8 mouse cellular contexts compared by ENCODE assay signal in genomic region chr3:103790346-103791145, GRCm38 (mm10). TPM values are rescaled to one million over a fixed set of nuclear protein-coding genes. Genes with fewer than 3 reads are reported as not detected.
DNase-seq lines count a peak whose midpoint lies in the region; ATAC-seq and TF ChIP-seq lines count a peak whose summit lies in the region.

No protein-coding gene starts in this region.

- peak overlapping the region; percentile 98 for H3K4me3 ChIP-seq in lung, adult 2 months (replicated peaks; ENCODE audit: extremely low read depth, low read depth, low read length)
- peak overlapping the region; percentile 92 for H3K4me3 ChIP-seq in heart, embryonic 16.5 days (ENCODE audit: low read length)
- peak overlapping the region; percentile 98 for H3K4me3 ChIP-seq in limb, embryonic 15.5 days
- H3K4me3 ChIP-seq in neural tube, embryonic 12.5 days: peak overlapping the region; percentile 87

- DNase-seq in lung, adult 2 months: peak; percentile 64
- no peak for DNase-seq in lung, postnatal 36 days
- peak; percentile 54 for DNase-seq in Muller cell, postnatal 12 days (ENCODE audit: inconsistent ontology term)
- peak; percentile 67 for DNase-seq in embryo, embryonic 11 days
- DNase-seq in yolk sac, embryonic 10.5 days (ENCODE audit: low spot score): no peak

- TF ChIP-seq CTCF in lung, adult 2 months (IDR thresholded peaks at IDR 0.05; ENCODE audit: insufficient read depth, low read length): no peak

- peak; percentile 66 for ATAC-seq in heart, embryonic 16.5 days (replicated peaks; ENCODE audit: extremely low read depth, insufficient read depth, low FRiP score)
- ATAC-seq in limb, embryonic 15.5 days (ENCODE audit: insufficient number of reproducible peaks, low FRiP score, low TSS enrichment, low read depth): peak; percentile 61
- ATAC-seq in neural tube, embryonic 12.5 days (ENCODE audit: low FRiP score, low read depth): peak; percentile 85

- H3K4me1 ChIP-seq in lung, adult 2 months (ENCODE audit: control insufficient read depth, insufficient read depth, low read length): peaks cover 14% of the 10 kb centered on the region
- H3K4me1 ChIP-seq in heart, embryonic 16.5 days (ENCODE audit: control insufficient read depth, insufficient read depth, low read length): peaks cover 20% of the 10 kb centered on the region
- H3K4me1 ChIP-seq in limb, embryonic 15.5 days: peaks cover 18% of the 10 kb centered on the region; the same call in 1 of the 2 replicates
- peaks cover 11% of the 10 kb centered on the region for H3K4me1 ChIP-seq in neural tube, embryonic 12.5 days

- 0 out of 2 replicates have a peak, but pooled peaks cover 2% of the 10 kb centered on the region for H3K36me3 ChIP-seq in heart, embryonic 16.5 days (ENCODE audit: control insufficient read depth, insufficient read depth)
- no peaks in the 10 kb centered on the region for H3K36me3 ChIP-seq in limb, embryonic 15.5 days
- no peaks in the 10 kb centered on the region for H3K36me3 ChIP-seq in neural tube, embryonic 12.5 days

- peak overlapping the region; percentile 98 for H3K9ac ChIP-seq in heart, embryonic 16.5 days (ENCODE audit: low read length)
- H3K9ac ChIP-seq in limb, embryonic 15.5 days: peak overlapping the region; percentile 91
- peak overlapping the region; percentile 94 for H3K9ac ChIP-seq in neural tube, embryonic 12.5 days

- no peaks in the 10 kb centered on the region for H3K27me3 ChIP-seq in heart, embryonic 16.5 days (ENCODE audit: control insufficient read depth, insufficient read depth, low read length)
- no peaks in the 10 kb centered on the region for H3K27me3 ChIP-seq in limb, embryonic 15.5 days
- no peaks in the 10 kb centered on the region for H3K27me3 ChIP-seq in neural tube, embryonic 12.5 days (replicated peaks)

- H3K9me3 ChIP-seq in heart, embryonic 16.5 days (replicated peaks; ENCODE audit: control insufficient read depth, low read length): no peaks in the 10 kb centered on the region
- no peaks in the 10 kb centered on the region for H3K9me3 ChIP-seq in limb, embryonic 15.5 days
- H3K9me3 ChIP-seq in neural tube, embryonic 12.5 days: no peaks in the 10 kb centered on the region

- TF ChIP-seq POLR2A in lung, adult 2 months (IDR thresholded peaks at IDR 0.05; ENCODE audit: borderline replicate concordance, extremely low read depth, low read depth, low read length): no peak

- H3K4me2 ChIP-seq in heart, embryonic 16.5 days (ENCODE audit: low read depth, low read length): peak overlapping the region; percentile 89
- H3K4me2 ChIP-seq in limb, embryonic 15.5 days: peak overlapping the region; percentile 65
- peak overlapping the region; percentile 81 for H3K4me2 ChIP-seq in neural tube, embryonic 12.5 days (replicated peaks)

- whole genome bisulfite sequencing in lung, adult 2 months: 1% methylated on average over 60 of the region's 61 CpGs
- WGBS in heart, embryonic 16.5 days: under 1% methylated on average over 51 of the region's 61 CpGs
- under 1% methylated on average over 59 of the region's 61 CpGs for WGBS in limb, embryonic 15.5 days
- WGBS in neural tube, embryonic 12.5 days: under 1% methylated on average over 56 of the region's 61 CpGs

- H3K27ac ChIP-seq in heart, embryonic 16.5 days (ENCODE audit: low read length): peak overlapping the region; percentile 91
- peak overlapping the region; percentile 92 for H3K27ac ChIP-seq in limb, embryonic 15.5 days
- H3K27ac ChIP-seq in neural tube, embryonic 12.5 days: peak overlapping the region; percentile 75; the same call in 1 of the 2 replicates

RNA-seq across cellular contexts. Expression of gene Hipk1, which starts 0.8 kb away (rescaled TPM):
- 105 and 143 TPM in 2 replicates for polyA plus RNA-seq in lung, adult 2 months (2012; rRNA removed)
- 10.8 and 11.6 TPM in 2 replicates for polyA plus RNA-seq in heart, embryonic 16.5 days (2015; fragmentation: Nextera tagmentation; extraction: Ambion mirVana)
- polyA plus RNA-seq in limb, embryonic 15.5 days (2015; fragmentation: Nextera tagmentation; extraction: Ambion mirVana): 10.4 and 10.8 TPM in 2 replicates
- 13.1 and 14.0 TPM in 2 replicates for polyA plus RNA-seq in neural tube, embryonic 12.5 days (2016; fragmentation: Nextera tagmentation; extraction: Ambion mirVana)

RNA-seq across cellular contexts. Expression of gene Dclre1b, which starts 18.7 kb away (rescaled TPM):
- polyA plus RNA-seq in lung, adult 2 months (2012; rRNA removed): 13.5 and 14.0 TPM in 2 replicates
- polyA plus RNA-seq in heart, embryonic 16.5 days (2015; fragmentation: Nextera tagmentation; extraction: Ambion mirVana): 17.1 and 18.7 TPM in 2 replicates
- polyA plus RNA-seq in limb, embryonic 15.5 days (2015; fragmentation: Nextera tagmentation; extraction: Ambion mirVana): 23.2 and 24.6 TPM in 2 replicates
- polyA plus RNA-seq in neural tube, embryonic 12.5 days (2016; fragmentation: Nextera tagmentation; extraction: Ambion mirVana): 25.4 and 26.7 TPM in 2 replicates

RNA-seq across cellular contexts. Expression of gene Ap4b1, which starts 18.8 kb away (rescaled TPM):
- 8.2 and 12.1 TPM in 2 replicates for polyA plus RNA-seq in lung, adult 2 months (2012; rRNA removed)
- polyA plus RNA-seq in heart, embryonic 16.5 days (2015; fragmentation: Nextera tagmentation; extraction: Ambion mirVana): 16.2 and 17.2 TPM in 2 replicates
- 21.7 and 23.4 TPM in 2 replicates for polyA plus RNA-seq in limb, embryonic 15.5 days (2015; fragmentation: Nextera tagmentation; extraction: Ambion mirVana)
- 23.8 and 24.0 TPM in 2 replicates for polyA plus RNA-seq in neural tube, embryonic 12.5 days (2016; fragmentation: Nextera tagmentation; extraction: Ambion mirVana)

RNA-seq across cellular contexts. Expression of gene Gm43064, which starts 18.8 kb away (rescaled TPM):
- 0.14 TPM in 1 of 2 replicates, not detected in the other for polyA plus RNA-seq in lung, adult 2 months (2012; rRNA removed)
- 0.30 and 0.32 TPM in 2 replicates for polyA plus RNA-seq in heart, embryonic 16.5 days (2015; fragmentation: Nextera tagmentation; extraction: Ambion mirVana)
- 0.64 and 0.73 TPM in 2 replicates for polyA plus RNA-seq in limb, embryonic 15.5 days (2015; fragmentation: Nextera tagmentation; extraction: Ambion mirVana)
- polyA plus RNA-seq in neural tube, embryonic 12.5 days (2016; fragmentation: Nextera tagmentation; extraction: Ambion mirVana): 0.23 and 0.32 TPM in 2 replicates

RNA-seq across cellular contexts. Expression of gene Bcl2l15, which starts 41.9 kb away (rescaled TPM):
- polyA plus RNA-seq in lung, adult 2 months (2012; rRNA removed): not detected in 2 replicates
- polyA plus RNA-seq in heart, embryonic 16.5 days (2015; fragmentation: Nextera tagmentation; extraction: Ambion mirVana): 0.43 TPM in 1 of 2 replicates, not detected in the other
- polyA plus RNA-seq in limb, embryonic 15.5 days (2015; fragmentation: Nextera tagmentation; extraction: Ambion mirVana): 0.46 and 0.87 TPM in 2 replicates
- 0.61 TPM in 1 of 2 replicates, not detected in the other for polyA plus RNA-seq in neural tube, embryonic 12.5 days (2016; fragmentation: Nextera tagmentation; extraction: Ambion mirVana)

Comparison
In these comparisons a context has a peak if more than half of its experiments do, and no peak if none do; other contexts are left out.
1. DNase-seq: peak in lung, adult 2 months (single experiment), Muller cell, postnatal 12 days (single experiment) and embryo, embryonic 11 days (single experiment); none in lung, postnatal 36 days (single experiment) and yolk sac, embryonic 10.5 days (single experiment).
2. Peak in every context shown above with its lines, with median percentiles within 50 percentile points of each other: H3K4me3 ChIP-seq, ATAC-seq, H3K27ac ChIP-seq, H3K4me2 ChIP-seq and H3K9ac ChIP-seq.